Mouse (Mus musculus): ENCODE data around the gene Gm11020. TPM values are rescaled to one million over a fixed set of nuclear protein-coding genes. Genes with fewer than 3 reads are reported as not detected.

Gm11020 gene
- total RNA-seq, 2 experiments from 2014 or later: not detected

DNA sequence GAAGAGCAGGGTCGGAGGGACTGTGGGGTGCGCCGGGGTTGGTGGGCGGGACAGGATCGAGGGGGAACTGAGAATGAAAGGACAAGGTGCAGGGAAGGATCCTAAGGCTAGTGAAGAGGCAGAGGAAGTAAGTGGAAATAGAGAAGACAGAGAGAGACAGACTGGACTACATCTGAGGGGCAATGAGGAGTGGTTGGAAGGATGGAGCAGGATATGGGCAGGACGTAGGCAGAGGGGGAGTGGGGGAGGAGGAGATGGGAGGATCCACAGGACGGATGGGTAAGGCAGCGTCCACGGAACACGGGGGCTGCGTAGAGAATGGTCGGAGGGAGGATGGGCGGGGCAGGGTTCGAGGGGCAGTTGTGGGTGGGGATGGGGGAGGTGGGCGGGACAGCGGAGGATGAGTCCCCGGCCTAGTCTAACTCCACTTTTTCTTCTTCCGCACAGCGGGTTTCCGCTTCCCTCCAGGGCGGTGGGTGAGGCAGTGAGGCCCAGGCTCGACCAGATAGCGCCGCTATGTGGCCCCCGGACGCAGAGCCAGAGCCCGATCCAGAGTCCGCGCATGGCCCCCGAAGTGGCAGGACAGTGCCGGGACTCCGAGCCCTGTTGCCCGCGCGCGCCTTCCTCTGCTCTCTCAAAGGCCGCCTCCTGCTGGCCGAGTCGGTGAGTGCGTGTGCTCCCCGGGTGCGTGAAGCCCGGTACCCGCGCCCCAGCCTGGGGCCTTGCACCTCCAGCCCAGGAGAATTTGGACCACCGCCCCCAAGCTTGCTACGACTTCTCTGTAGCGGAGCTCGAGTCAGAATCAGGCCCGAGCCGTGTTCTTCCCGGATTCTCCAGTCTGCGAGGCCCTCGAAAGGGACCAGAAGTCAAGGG is 19.1 kb downstream of the Gm11020 start:
- intact Hi-C loops (cut with DNase I): loop anchor here (5.0 to 10.0 kb wide), 5 partner anchors 62 to 232 kb away; partner anchors contain the start of gene Cklf
- DNase-seq (ENCODE audit: low spot score in 2 of 2): peak; percentile 59 to 69

DNA sequence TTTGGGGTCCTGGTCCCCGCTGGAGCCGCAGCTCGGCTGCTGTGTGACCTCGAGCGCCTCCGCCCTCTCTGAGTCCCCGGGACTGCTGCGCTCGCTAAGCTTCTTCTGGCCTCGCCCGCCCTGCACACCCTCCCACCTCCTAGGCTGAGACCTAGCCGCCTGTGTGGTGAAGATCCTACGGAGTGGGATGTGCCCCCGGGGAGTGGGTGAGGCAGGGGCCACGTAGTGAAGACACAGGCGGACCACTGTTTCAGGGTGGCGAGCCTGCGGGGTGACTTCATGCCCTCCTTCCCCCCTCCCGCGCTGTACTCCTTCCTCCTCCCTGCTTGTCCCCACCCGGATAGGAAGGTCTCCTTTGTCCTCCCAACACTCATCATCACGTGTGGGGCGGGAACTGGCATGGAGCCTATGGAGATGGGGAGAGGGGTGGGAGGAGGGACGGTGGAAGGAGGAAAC is 19.8 kb downstream of the Gm11020 start:
- peak in 1 of 2 experiments; percentile 25 for DNase-seq (ENCODE audit: low spot score in 2 of 2)
- intact Hi-C loops (cut with DNase I): loop anchor here (5.0 to 10.0 kb wide), 5 partner anchors 61 to 231 kb away; partner anchors contain the start of gene Cklf

DNA sequence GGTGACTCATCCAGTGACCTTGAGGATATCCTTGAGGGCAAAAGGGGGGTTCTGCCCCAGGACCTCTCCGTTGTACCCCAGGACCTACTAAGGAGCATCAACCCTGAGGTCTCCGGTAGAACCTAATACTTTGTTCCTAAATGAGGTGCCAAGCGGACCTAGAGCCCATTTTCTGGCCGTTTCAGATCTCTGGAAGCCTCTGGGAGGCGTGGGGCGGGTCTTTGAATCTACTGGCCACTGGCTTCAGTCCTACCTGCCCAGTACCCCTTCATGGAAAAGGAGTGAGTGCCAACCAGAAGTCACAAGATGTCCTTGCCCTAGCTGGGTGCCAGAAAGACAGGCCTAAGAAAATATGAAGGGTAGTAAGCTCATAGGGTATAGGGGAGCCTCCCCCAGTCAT is 20.3 kb downstream of the Gm11020 start:
- intact Hi-C loops (cut with DNase I): loop anchor here (2.0 to 10.0 kb wide), 6 partner anchors 61 to 231 kb away; partner anchors contain the start of gene Cklf

DNA sequence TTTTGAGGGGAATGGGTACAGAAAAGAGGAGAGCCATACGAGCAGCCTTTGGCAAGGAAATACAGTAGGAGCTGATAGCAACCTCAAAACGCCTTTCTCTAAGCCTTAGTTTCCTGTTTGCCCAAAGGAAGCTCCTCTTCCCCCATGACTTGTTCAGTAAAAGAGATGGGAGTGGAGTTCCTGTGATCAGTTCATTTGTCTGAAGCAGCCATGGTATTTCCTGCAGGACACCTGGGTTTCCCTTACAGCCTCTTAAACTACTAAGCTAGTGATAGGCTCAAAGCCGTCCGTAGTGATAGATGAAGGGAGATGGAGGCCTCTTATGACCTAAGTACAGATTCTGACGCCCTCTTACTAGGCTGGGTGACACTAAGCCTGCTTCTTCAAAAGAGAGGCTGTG is 21.1 kb downstream of the Gm11020 start:
- intact Hi-C loops (cut with DNase I): loop anchor here (2.0 to 10.0 kb wide), 6 partner anchors 60 to 230 kb away; partner anchors contain the start of gene Cklf
- DNase-seq (ENCODE audit: low spot score in 2 of 2): no peak

More for the DNA sequence above, 20.3 kb downstream of the Gm11020 start:
- DNase-seq (ENCODE audit: low spot score in 2 of 2): no peak

DNA sequence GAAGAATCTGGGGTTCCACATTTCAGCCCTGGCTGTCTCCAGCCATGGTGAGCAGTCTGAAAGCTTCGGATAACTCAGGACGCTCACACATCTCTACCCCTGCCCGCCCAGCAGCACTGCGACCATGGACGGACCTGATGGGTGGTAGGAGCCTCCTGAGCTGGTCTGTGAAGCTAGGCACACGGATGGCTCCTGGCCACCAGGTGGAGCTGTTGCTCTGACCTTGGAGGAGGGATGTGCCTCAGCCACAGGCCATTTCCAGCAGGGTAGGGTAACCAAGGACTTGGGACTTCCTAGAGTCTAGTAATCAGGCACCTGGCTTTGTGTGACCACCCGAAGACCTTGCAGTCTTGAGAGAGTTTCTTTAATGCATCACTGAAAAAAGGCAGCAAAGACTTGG is 22.6 kb downstream of the Gm11020 start:
- peak; percentile 82 to 85 for DNase-seq (ENCODE audit: low spot score in 2 of 2)
- intact Hi-C loops (cut with DNase I): loop anchor here (2.0 to 10.0 kb wide), 7 partner anchors 58 to 228 kb away; partner anchors contain the start of genes Cklf and Dync1li2

DNA sequence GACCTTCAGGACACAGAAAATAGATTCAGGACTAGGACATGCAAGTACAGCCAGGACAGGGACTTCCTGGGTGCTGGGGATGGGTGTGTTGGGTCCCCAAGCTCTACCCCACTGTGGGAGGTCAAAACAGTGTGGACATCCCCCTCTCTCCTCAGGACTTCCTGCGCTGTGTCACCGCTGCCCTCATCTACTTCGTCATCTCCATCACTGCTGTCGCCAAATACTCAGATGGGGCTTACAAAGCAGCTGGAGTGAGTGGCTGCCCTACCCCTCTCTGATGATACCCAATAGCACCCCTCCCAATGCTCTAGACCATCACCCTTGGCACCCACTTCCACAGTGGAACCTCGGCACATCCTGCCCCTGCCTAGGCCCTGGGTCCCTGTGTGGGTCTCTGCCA is 23.3 kb downstream of the Gm11020 start:
- no peak for DNase-seq (ENCODE audit: low spot score in 2 of 2)
- intact Hi-C loops (cut with DNase I): loop anchor here (2.0 to 10.0 kb wide), 6 partner anchors 58 to 228 kb away; partner anchors contain the start of genes Cklf and Dync1li2

DNA sequence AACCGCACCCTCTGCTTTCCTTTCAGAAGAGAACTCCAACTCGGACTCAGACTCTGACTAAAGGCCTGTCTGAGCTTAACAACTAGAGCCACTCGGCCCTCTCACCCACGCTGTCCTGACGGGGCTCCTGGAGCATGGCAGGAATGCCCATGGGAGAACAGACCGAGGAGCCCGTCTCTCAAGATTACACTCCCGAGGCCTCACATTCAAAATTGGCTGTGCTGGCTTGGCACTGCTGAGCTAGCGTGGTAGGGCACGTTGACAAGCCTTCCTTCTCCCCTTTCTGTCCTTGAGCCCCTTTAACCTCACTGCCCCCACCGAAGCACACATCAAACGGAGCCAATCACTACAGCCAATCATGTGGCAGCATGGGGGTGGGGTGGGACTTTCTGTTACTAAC is 25.3 kb downstream of the Gm11020 start:
- DNase-seq (ENCODE audit: low spot score in 2 of 2): no peak
- intact Hi-C loops (cut with DNase I): loop anchor here (10.0 kb wide), 1 partner anchor 168 kb away; no protein-coding TSS in a partner anchor

DNA sequence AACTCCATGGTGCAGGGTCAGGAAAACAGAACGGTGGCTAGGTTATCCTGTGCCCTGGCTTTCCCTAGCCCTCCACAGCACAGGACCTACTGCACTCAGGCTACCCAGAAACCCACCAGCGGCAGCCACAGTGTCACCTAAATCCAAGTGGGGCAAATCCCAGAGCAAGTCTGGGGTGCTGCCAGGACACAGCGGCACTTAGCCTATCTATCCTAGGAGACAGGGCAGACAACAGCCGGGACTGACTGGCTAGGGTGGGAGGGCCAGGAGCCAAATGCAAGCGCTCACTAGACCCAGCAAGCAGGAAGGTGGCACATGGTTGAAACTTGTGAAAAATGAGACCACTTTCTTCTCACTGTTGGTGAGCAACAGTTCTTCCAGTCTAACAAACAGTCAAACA is 27.6 kb downstream of the Gm11020 start:
- no peak for DNase-seq (ENCODE audit: low spot score in 2 of 2)
- intact Hi-C loops (cut with DNase I): loop anchor here (10.0 kb wide), 1 partner anchor 166 kb away; no protein-coding TSS in a partner anchor

DNA sequence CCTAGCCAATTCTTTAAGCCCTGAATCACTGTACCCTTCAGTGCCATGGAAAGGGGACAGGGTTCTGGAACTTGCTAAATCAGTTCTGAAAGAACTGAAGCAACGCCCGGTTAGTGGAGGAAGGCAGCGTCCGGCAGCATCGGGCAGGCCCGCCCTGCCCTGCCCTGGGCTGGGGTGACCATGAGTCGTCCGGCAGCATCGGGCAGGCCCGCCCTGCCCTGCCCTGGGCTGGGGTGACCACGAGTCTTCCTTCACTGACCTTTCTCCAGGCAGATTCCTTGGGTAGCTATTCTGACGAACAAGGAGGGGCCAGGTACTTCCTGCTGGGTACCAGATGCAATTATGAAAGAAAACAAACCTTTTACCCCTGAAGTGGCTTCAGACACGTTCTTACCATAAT is 28.7 kb downstream of the Gm11020 start:
- intact Hi-C loops (cut with DNase I): no loop called here
- no peak for DNase-seq (ENCODE audit: low spot score in 2 of 2)

DNA sequence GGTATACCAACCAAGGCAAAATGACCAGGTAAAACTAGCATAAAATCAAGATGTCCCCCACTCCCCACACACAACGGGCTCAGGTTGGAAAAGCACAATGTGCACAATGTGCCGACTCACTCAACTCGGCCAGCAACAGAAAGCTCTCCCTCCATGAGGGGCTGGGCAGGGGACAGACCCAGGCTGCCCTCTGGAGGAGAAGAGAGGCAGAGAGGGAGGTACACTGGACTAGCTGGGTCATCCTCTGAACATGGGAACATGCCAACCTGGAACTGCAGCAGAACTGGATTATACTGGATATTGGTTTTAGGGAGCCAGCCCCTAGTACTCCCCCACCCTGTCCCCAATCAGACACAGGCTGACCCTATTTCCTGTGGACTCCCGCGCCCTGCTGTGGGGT is 31.8 kb downstream of the Gm11020 start:
- DNase-seq (ENCODE audit: low spot score in 2 of 2): no peak
- intact Hi-C loops (cut with DNase I): no loop called here

DNA sequence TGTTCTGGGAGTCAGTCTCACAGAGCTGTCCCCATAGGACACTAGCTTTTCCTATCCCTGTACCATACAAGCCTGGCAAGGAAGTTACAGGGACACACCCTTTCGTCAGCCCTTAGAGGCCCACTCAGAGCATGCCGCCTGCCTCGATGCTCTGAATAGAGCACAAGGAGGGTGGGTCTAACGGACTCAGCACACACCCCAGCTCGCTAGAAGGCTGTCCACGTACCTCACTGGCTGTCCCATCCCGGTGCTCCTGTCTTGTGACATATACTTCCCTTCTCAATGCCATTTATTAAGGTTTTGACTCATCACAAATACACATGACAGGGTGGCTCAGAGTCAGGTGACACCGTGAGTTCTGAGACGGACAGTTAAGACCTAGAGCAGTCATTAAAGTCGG is 33.1 kb downstream of the Gm11020 start:
- intact Hi-C loops (cut with DNase I): no loop called here
- no peak for DNase-seq (ENCODE audit: low spot score in 2 of 2)

DNA sequence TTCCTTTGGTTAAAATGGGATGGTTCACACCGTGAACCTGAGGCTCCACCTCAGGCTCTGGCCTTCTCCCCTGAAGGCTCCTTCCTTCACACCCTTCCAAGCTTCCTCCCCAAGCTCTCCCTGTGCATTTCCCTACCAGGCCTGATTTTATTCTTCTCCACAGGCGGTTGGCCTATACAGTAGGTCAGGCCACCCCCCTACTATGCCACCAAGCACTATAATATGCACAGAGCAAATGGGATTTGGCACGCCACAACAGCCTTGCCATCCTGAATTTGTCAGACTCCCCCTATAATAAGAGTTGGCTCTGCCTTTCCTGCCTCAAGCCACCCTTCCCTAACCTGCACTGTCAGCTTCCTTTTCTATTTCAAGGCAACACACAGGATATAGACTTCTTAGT is 37.3 kb downstream of the Gm11020 start:
- intact Hi-C loops (cut with DNase I): no loop called here
- DNase-seq (ENCODE audit: low spot score in 2 of 2): no peak

DNA sequence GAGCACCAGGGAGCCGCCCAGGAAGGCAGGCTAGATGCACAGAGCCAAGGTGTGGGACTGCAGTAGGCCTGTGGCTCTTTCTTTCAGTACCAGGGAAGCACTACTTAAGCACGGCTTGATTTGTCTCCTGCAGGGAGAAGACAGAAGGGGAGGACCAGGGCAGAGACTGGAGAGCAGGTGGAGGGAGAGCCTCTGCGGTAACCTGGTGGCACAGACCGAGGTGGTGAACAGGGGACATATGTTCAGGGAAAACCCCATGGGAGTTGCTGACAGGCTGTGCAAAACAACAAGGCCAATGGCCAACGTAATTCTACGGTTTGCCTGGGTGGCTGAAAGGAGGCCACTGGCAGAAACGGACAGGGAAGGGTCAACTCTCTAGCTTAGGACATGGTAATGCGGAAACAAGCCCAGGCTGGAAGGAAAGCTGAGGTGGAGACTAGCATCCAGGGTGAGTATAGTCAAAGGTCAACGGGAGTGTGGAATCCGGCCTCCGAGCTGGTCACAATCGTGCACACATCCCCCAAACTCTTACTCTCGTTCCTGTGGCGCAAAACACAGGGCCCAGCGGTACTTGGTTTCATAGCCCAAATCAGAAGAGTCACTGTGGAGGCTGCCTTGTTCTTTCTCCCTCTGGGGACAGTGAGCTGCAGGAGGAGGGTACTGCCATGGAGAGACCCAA is 38.5 kb downstream of the Gm11020 start:
- DNase-seq (ENCODE audit: low spot score in 2 of 2): no peak
- intact Hi-C loops (cut with DNase I): no loop called here

DNA sequence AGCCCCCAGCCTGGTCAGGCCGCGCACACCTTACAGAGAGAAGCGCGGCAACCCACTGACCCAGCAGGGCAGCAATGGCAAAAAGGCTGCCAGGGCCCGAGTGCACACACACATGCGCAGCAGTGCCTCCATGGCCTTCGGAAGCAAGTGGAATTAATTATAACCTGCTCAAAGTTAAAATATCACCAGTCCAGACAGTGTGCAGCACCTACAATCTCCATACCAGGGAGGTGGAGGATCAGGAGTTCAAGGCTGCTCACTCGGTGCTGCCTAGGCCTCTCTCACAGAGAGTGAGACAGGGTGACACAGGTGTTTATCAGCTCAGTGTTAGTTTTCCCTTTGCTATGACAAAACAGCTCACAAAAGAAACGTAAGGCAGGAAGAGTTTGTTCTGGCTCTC is 44.3 kb downstream of the Gm11020 start:
- intact Hi-C loops (cut with DNase I): no loop called here
- no peak for DNase-seq (ENCODE audit: low spot score in 2 of 2)

DNA sequence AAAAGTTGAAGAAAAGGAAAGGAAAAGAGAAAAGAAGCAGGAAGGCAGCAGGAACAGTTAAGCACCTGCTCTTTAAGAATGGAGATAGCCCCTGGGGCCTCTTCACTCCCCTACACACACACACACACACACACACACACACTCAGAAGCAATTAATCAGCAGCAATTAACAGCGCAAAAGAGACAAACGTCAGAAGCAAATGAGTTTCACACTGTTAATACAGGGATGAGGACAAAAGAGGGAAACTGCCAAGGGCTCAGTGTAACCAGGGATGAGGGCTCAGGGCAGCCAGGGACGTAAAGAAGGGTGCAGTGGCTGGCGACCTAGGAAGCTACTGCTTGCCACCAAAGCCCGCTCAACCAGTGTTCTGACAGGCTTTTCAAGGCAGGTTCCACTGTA is 46.0 kb downstream of the Gm11020 start:
- intact Hi-C loops (cut with DNase I): no loop called here
- DNase-seq (ENCODE audit: low spot score in 2 of 2): no peak

DNA sequence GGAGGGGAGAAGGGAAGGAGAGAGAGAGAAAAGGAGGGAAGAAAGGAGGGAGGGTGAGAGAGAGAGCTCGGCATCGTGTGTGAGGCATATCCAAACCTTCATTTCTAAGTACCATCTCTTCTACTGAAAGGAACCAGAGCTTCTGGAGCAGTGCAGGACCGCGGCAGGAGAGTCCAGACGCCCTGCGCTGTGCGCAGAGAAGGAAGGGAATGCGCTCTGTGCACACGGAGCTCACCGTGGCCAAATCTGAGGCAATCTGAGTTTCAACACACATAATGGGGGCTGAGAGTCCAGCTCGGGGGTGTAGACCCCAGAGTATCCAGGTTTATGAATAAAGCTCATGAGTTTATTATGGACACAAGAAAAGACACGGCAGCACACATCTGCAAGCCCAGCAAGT is 48.2 kb downstream of the Gm11020 start:
- intact Hi-C loops (cut with DNase I): no loop called here

DNA sequence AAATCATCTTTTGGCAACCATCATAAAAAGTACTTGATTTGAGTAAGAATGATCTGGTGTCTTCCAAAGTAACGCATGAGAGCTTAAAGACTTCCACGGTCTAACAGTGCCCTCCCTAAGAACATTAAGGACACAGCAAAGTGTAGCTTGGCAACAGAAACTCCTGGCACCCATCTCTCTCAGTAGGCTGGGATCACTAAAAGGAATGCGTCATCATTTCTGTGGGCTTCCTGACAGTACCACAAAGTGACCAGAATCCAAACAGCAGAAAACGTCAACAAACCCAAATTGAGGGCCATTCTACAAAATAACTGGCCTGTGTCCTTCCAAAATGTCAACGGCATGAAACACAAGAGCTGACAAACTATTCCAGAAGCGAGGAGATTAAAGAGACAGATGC is 48.7 kb downstream of the Gm11020 start:
- DNase-seq (ENCODE audit: low spot score in 2 of 2): no peak
- intact Hi-C loops (cut with DNase I): no loop called here

More for the DNA sequence above, 48.2 kb downstream of the Gm11020 start:
- DNase-seq (ENCODE audit: low spot score in 2 of 2): no peak

DNA sequence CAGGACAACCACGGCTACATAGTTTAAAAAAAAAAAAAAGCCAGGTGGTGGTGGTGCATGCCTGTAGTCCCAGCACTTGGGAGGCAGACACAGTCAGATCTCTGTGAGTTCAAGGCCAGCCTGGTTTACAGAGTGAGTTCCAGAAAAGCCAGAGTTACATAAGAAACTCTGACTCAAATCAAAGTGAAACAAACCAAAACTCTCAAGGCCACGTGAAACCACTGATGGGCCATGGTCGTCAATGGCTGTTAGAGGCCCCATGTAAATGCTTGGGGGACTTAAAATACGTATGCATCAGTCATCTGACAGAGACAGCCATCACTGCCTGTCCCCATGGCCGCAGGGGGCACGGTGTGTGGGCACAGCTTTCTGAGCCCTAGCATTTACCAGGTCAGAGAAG is 49.8 kb downstream of the Gm11020 start:
- intact Hi-C loops (cut with DNase I): no loop called here
- DNase-seq (ENCODE audit: low spot score in 2 of 2): no peak
